Mouse (Mus musculus): Measurements from ENCODE around the gene Hsf5.

Gene Hsf5

GRCm38 (mm10) chr11:87590841-87591525 lies 26.0 kb upstream of the Hsf5 start:
- DNase-seq = peak; percentile 67

- DNase-seq = peak; percentile 100
Measured at GRCm38 (mm10) chr11:87591526-87592353, 25.2 kb upstream of the Hsf5 start, which contains the start of gene Mtmr4. Gene Mtmr4 (plus strand): TSS chr11:87592162.

- no peak for DNase-seq
Measured at GRCm38 (mm10) chr11:87592354-87592695, 24.6 kb upstream of the Hsf5 start.

GRCm38 (mm10) chr11:87592713-87593598 lies 24.0 kb upstream of the Hsf5 start:
- peak; percentile 66 for DNase-seq

- DNase-seq = peak; percentile 89
Measured at GRCm38 (mm10) chr11:87595327-87595841, 21.6 kb upstream of the Hsf5 start.

GRCm38 (mm10) chr11:87595976-87596375 lies 21.0 kb upstream of the Hsf5 start:
- DNase-seq = peak; percentile 63

GRCm38 (mm10) chr11:87596492-87596891 lies 20.5 kb upstream of the Hsf5 start:
- peak; percentile 52 for DNase-seq

GRCm38 (mm10) chr11:87597061-87597460 lies 19.9 kb upstream of the Hsf5 start:
- DNase-seq = peak; percentile 55

- DNase-seq = no peak
Measured at GRCm38 (mm10) chr11:87599395-87600089, 17.4 kb upstream of the Hsf5 start.

- peak; percentile 28 for DNase-seq
Measured at GRCm38 (mm10) chr11:87600322-87600853, 16.6 kb upstream of the Hsf5 start.

- no peak for DNase-seq
Measured at GRCm38 (mm10) chr11:87602234-87602633, 14.7 kb upstream of the Hsf5 start.

- no peak for DNase-seq
Measured at GRCm38 (mm10) chr11:87603571-87603970, 13.4 kb upstream of the Hsf5 start.

GRCm38 (mm10) chr11:87609264-87609663 lies 7.7 kb upstream of the Hsf5 start:
- DNase-seq = no peak

- DNase-seq = no peak
Measured at GRCm38 (mm10) chr11:87611547-87611946, 5.4 kb upstream of the Hsf5 start.

- DNase-seq = no peak
Measured at GRCm38 (mm10) chr11:87613972-87614371, 3.0 kb upstream of the Hsf5 start.

GRCm38 (mm10) chr11:87615551-87615950 lies 1.4 kb upstream of the Hsf5 start:
- no peak for DNase-seq

GRCm38 (mm10) chr11:87615952-87616351 lies 1.0 kb upstream of the Hsf5 start:
- no peak for DNase-seq

- DNase-seq = no peak
Measured at GRCm38 (mm10) chr11:87617606-87618005, 642 bp downstream of the Hsf5 start.

GRCm38 (mm10) chr11:87623160-87623559 lies 6.2 kb downstream of the Hsf5 start:
- no peak for DNase-seq

GRCm38 (mm10) chr11:87629859-87630258 lies 12.9 kb downstream of the Hsf5 start:
- DNase-seq = no peak

- DNase-seq = no peak
Measured at GRCm38 (mm10) chr11:87638793-87639192, 21.8 kb downstream of the Hsf5 start.

- peak; percentile 62 for DNase-seq
Measured at GRCm38 (mm10) chr11:87639206-87639605, 22.2 kb downstream of the Hsf5 start.

Data from cerebellum, adult 9-10 months (tissue).